Mouse (Mus musculus): ENCODE results near the gene Cbfb.

GRCm38 (mm10) chr8:105241016-105241415 is 70.5 kb downstream of the Cbfb start:
- TF ChIP-seq CTCF (IDR thresholded peaks at IDR 0.05; ENCODE audit: low read depth) (no peak), EP300 (IDR thresholded peaks at IDR 0.05; ENCODE audit: low read depth) (no peak)
